Mouse (Mus musculus) stomach, embryonic 14.5 days (tissue): ENCODE data around the gene Eng. TPM values are rescaled to one million over a fixed set of nuclear protein-coding genes. Genes with fewer than 3 reads are reported as not detected.
A peak's percentile ranks its signal among the peaks of the same experiment; 100 is the strongest.

Experiments used
- ATAC-seq: fragments of 200-750 bp; cut with Nextera tagmentation; 2 replicates; pipeline ENCODE4 v1.8.0; 2017; ENCODE audit warnings: low read depth, moderate TSS enrichment; ENCODE audit not compliant: insufficient number of reproducible peaks, insufficient read depth, low FRiP score
- H3K27ac ChIP-seq: fragments of 300-500 bp; sonication (generic); 2 replicates; pipeline ENCODE4 v1.5.1; 2014; ENCODE audit warnings: mild to moderate bottlenecking, low read length, moderate library complexity, mixed read lengths
- H3K27me3 ChIP-seq: fragments of 300-500 bp; sonication (generic); 2 replicates; pipeline ENCODE4 v1.6.1; 2014; ENCODE audit warnings: low read length, control low read depth, mixed read lengths; ENCODE audit not compliant: control insufficient read depth, insufficient read depth
- H3K36me3 ChIP-seq: fragments of 300-500 bp; sonication (generic); 2 replicates; pipeline ENCODE4 v1.6.1; 2014; ENCODE audit warnings: mild to moderate bottlenecking, control low read depth, low read length, moderate library complexity, mixed read lengths; ENCODE audit not compliant: control insufficient read depth, insufficient read depth
- H3K4me1 ChIP-seq: fragments of 300-500 bp; sonication (generic); 2 replicates; pipeline ENCODE4 v1.6.1; 2014; ENCODE audit warnings: low read length, control low read depth, mixed read lengths; ENCODE audit not compliant: control insufficient read depth, insufficient read depth
- H3K4me2 ChIP-seq: fragments of 300-500 bp; sonication (generic); replicated peaks from 2 replicates; pipeline ENCODE4 v1.6.1; 2014; ENCODE audit warnings: low read depth, low read length, control low read depth
- H3K4me3 ChIP-seq: fragments of 300-500 bp; sonication (generic); 2 replicates; pipeline ENCODE4 v1.5.1; 2014; ENCODE audit warnings: low read depth, low read length, control low read depth
- H3K9ac ChIP-seq: fragments of 300-500 bp; sonication (generic); replicated peaks from 2 replicates; pipeline ENCODE4 v1.6.1; 2014; ENCODE audit warnings: low read depth, mild to moderate bottlenecking, control low read depth, low read length, moderate library complexity, mixed read lengths
- H3K9me3 ChIP-seq: fragments of 300-500 bp; sonication (generic); 2 replicates; pipeline ENCODE4 v1.6.1; 2016; ENCODE audit warnings: low read depth, low read length, control low read depth; ENCODE audit not compliant: control insufficient read depth
- WGBS: fragments of 180-500 bp; shearing (Covaris S2); extraction: QIAGEN DNeasy Blood & Tissue Kit; methylation state at CpG from one replicate; pipeline ENCODE4 v1.1.7; 2014; 5-methylcytosine and 5-hydroxymethylcytosine counted together
- polyA plus RNA-seq: library from polyadenylated mRNA; unstranded; fragments of >200 nt; fragmentation: Nextera tagmentation; extraction: Ambion mirVana; gene quantifications from 2 replicates; pipeline ENCODE4 v1.2.1, GENCODE M21; 2014

Eng gene
- polyA plus RNA-seq, 1 experiment from 2014 or later, result 49.1 TPM

DNA sequence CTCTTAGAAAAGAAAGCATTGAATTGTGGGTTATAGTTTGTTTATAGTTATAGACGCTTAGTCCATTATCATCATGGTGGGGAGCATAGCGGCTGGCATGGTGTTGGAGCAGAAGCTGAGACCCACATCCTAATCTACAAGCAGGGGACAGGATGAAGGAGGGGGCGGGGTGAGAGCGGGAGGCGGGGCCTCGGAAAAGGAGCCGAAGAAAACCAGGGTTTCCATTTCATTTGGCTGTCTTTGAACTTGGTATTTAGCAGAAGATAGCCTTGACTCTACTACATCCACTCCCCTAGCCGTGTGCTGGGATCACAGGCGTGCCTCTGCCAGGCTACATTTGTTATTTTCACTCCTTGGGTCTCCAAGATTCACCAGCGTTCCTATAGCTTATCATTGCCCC is 41.8 kb upstream of the Eng start:
- no peaks in the 10 kb centered on the region for H3K9me3 ChIP-seq
- no peaks in the 10 kb centered on the region for H3K27me3 ChIP-seq
- H3K4me2 ChIP-seq, result no peak overlapping the region
- WGBS, result 34% methylated on average over 10 of the region's 10 CpGs
- no peak for ATAC-seq
- H3K36me3 ChIP-seq, result no peaks in the 10 kb centered on the region
- H3K4me1 ChIP-seq, result peaks cover 15% of the 10 kb centered on the region; the same call in 1 of the 2 replicates
- H3K27ac ChIP-seq, result no peak overlapping the region
- H3K9ac ChIP-seq, result no peak overlapping the region
- no peak overlapping the region for H3K4me3 ChIP-seq

DNA sequence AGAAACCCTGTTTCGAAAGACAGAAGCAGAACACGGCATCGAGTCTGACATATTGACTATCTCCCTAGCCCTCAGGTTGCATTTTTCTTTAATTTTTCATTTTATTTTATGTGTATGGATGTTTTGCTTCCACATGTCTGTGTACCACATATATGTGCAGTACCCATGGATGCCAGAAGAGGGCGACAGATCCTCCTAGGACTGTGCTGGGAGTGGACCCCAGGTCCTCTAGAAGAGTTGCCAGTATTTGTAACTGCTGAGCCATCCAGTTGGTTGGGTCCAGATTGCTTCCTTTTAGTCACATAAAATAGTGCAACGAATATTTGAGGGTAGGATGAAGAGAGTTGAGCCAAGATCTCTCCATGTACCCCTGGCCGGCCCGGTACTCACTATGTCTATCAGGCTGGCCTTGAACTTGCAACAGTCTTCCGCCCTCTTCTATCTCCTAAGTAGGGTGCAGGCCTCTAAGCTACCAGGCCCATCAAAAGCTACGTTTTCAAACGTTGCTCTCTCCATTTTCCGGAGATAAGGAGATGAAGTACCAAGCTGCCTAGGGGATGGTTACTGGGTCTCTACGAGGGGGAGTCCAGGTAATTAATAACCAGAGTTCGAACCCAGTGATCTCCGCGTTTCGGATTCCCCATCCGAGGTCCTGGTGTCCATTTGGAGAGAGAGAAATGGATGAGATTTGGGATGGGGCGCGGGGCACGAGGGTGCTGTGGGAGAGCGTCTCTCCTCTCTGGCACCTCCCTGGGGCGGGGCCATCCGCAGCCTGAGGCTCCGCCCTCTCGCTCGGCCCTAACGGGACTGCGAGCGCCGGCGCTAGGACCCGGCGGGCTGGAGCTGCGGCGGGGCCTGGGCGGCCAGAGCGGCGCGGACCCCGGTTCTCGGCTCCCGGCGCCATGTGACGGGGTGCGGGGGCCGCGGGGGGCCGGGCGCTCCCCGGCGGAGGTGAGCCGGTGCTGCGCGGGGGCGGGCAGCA is 39.9 kb upstream of the Eng start:
- ATAC-seq, result peak; percentile 76; the same call in 1 of the 2 replicates

DNA sequence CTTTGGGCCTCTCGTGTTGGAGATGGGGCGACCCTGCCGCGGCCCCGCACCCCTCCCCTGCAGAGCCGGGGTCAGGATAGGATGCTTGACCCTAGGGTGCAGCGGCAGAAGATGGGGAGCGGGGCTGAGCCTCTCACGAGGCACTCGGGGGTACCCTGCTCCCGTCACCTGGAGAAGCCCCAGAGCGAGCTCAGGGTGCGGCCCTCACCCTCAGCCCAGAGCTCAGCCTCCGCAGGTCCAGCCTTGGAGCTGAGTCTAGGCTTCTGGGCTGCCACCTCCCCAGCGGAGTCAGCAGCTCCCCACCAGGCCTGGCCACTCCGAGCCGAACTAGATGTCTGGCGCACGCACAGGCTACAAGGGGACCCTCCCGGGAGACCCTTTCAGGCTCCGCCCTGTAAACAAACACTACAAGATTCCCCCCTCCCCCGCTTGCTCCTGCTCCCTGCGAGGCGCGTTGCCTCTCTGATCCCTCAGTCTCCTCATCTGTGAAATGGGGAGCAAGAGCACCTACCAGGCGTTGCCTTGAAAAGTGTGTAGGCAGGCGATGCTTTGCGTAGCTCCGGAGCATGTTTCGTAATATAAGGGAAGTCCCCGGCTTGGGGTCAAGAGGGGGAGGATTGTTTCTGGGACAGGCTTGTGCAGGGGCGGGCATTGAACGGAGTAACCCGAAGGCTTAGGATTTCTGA is 39.0 kb upstream of the Eng start:
- WGBS, result 5% methylated on average over 33 of the region's 34 CpGs
- ATAC-seq, result peak; percentile 21; the same call in 1 of the 2 replicates
- Histone ChIP-seq H3K4me1 (peaks cover 23% of the 10 kb centered on the region; the same call in 1 of the 2 replicates), H3K27ac (peak overlapping the region; percentile 28; the same call in 1 of the 2 replicates), H3K9me3 (no peaks in the 10 kb centered on the region), H3K4me2 (peak overlapping the region; percentile 87), H3K36me3 (no peaks in the 10 kb centered on the region), H3K27me3 (no peaks in the 10 kb centered on the region), H3K4me3 (peak overlapping the region; percentile 80), H3K9ac (peak overlapping the region; percentile 61)

More for the DNA sequence above, 39.9 kb upstream of the Eng start:
- no peaks in the 10 kb centered on the region for H3K9me3 ChIP-seq
- peak overlapping the region; percentile 80 for H3K4me3 ChIP-seq
- H3K27ac ChIP-seq, result peak overlapping the region; percentile 28; the same call in 1 of the 2 replicates
- H3K27me3 ChIP-seq, result no peaks in the 10 kb centered on the region
- H3K9ac ChIP-seq, result peak overlapping the region; percentile 61
- peak overlapping the region; percentile 87 for H3K4me2 ChIP-seq
- 12% methylated on average over 55 of the region's 55 CpGs for WGBS
- no peaks in the 10 kb centered on the region for H3K36me3 ChIP-seq
- peaks cover 24% of the 10 kb centered on the region; the same call in 1 of the 2 replicates for H3K4me1 ChIP-seq

DNA sequence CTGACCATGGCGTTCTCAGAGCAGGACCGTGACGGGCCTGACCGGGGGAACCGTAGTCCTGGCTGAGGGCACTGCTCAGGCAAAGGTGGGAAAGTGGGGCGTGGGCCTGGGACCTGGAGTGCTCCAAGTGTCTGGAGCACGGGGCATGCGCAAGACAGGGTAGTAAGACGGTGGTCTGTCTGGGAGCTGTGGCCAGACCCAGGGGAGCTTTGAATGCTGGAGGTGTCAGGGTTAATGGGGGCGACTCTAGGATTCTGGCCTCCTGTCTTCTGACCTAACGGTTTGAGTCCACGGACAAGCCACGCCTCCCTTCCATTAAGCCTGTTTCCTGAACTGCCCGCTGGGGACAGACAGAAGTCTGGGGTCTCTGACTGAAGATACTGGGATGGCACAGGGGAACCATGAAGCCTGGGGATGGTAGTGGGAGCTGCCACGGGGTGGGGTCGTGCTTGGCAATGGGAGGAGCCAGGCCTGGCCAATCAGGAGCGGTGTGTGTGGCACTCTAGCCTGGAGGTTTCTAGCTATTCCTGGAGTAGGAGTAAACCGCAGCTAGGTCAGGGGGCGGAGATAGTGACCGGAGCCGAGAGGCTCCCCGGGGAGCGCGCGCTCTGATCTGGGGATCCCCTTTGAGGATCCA is 38.1 kb upstream of the Eng start:
- H3K9me3 ChIP-seq, result no peaks in the 10 kb centered on the region
- peak; percentile 44 for ATAC-seq
- peak overlapping the region; percentile 28; the same call in 1 of the 2 replicates for H3K27ac ChIP-seq
- H3K27me3 ChIP-seq, result no peaks in the 10 kb centered on the region
- peak overlapping the region; percentile 80 for H3K4me3 ChIP-seq
- no peaks in the 10 kb centered on the region for H3K36me3 ChIP-seq
- WGBS, result 6% methylated on average over 25 of the region's 25 CpGs
- H3K9ac ChIP-seq, result no peak overlapping the region
- H3K4me2 ChIP-seq, result peak overlapping the region; percentile 87
- H3K4me1 ChIP-seq, result peaks cover 20% of the 10 kb centered on the region; the same call in 1 of the 2 replicates

DNA sequence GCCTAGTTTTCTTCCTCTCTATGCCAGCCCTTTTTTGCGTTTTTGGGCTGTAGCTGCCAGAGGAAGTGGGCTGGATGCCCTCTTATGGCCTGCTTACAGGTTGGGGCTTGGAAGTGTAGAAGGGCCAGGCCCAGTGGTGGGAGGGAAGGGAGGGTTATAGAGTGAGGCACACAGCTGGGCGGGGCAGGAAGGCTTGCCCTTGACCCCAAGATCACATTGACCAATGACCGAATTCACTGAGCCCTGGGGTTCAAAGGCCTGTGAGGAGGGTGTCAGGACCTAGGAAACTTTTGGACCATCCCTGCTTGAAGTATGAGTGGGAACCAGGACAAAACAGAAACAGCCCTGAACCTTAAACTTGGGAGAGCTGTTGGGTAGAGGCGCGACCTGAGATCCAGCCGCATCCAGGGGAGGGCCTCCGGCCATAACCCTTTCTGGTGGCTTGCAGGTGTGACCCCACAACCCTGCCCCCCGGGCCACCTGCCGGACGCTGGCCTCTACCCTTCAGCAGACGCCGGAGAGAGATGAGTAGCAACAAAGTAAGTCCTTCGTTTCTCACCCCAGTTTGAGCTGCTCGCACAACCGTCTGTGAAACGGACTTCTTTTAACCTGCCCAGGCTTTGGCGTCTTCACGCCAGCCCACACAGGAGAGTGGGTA is 37.5 kb upstream of the Eng start:
- H3K9ac ChIP-seq, result no peak overlapping the region
- WGBS, result 53% methylated on average over 18 of the region's 18 CpGs

DNA sequence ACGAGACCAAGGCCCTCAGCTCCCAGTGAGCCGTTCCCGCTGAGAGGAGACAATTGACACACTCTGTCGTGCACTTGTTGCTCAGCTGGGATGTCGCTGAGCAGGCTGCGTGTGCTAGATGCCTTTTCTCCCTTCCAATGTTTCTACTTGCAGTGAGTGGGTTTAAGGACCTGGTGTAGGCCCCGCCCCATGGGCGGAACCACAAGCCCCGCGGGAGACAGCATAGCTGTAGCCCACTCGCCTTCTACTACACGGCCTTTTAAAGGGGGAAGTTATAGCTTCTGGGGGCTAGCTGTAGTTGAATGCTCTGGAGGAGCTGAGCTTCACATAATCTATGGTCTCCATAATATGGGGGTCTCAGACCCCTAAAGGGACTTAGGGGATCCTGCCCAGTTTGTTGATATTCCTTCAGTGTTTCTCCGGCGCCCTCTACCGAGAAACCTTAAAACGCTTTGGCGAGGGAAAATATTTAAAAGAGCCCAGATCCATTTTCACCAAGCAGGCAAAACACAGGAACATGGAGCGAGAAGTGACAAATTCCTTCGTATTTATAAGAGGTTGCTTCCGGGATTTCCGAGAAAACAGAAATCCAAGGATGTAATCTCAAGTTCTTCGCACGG is 35.7 kb upstream of the Eng start:
- Histone ChIP-seq H3K9me3 (no peaks in the 10 kb centered on the region), H3K27ac (peak overlapping the region; percentile 39; the same call in 1 of the 2 replicates), H3K4me2 (peak overlapping the region; percentile 50), H3K4me3 (peak overlapping the region; percentile 32), H3K9ac (no peak overlapping the region), H3K36me3 (no peaks in the 10 kb centered on the region; the same call in 1 of the 2 replicates), H3K27me3 (no peaks in the 10 kb centered on the region), H3K4me1 (peaks cover 20% of the 10 kb centered on the region; the same call in 1 of the 2 replicates)
- ATAC-seq, result no peak
- 13% methylated on average over 23 of the region's 23 CpGs for WGBS

More for the DNA sequence above, 37.5 kb upstream of the Eng start:
- Histone ChIP-seq H3K36me3 (no peaks in the 10 kb centered on the region), H3K4me3 (peak overlapping the region; percentile 80), H3K9me3 (no peaks in the 10 kb centered on the region), H3K4me1 (peaks cover 20% of the 10 kb centered on the region; the same call in 1 of the 2 replicates), H3K4me2 (peak overlapping the region; percentile 87), H3K27ac (peak overlapping the region; percentile 28; the same call in 1 of the 2 replicates), H3K27me3 (no peaks in the 10 kb centered on the region)
- ATAC-seq, result no peak

DNA sequence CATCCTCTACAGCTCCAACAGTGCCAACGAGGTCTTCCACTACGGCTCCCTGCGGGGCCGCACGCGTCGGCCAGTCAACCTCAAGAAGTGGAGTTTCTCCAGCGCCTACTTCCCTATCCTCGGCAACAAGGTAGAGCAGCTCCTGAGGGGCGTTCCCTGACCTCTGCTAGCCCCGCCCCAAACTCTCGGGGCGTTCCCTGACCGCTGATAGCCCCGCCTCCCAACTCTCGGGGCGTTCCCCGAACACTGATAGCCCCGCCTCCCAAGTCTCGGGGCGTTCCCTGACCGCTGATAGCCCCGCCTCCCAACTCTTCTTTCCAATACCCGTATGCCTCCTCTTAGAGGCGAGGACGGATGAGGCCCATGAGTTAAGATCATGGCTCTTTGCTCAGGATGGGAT is 34.1 kb upstream of the Eng start:
- H3K4me2 ChIP-seq, result no peak overlapping the region
- H3K4me3 ChIP-seq, result no peak overlapping the region
- H3K4me1 ChIP-seq, result peaks cover 20% of the 10 kb centered on the region; the same call in 1 of the 2 replicates
- H3K9me3 ChIP-seq, result no peaks in the 10 kb centered on the region
- 71% methylated on average over 26 of the region's 26 CpGs for WGBS
- ATAC-seq, result no peak
- H3K9ac ChIP-seq, result no peak overlapping the region
- no peak overlapping the region for H3K27ac ChIP-seq
- H3K27me3 ChIP-seq, result no peaks in the 10 kb centered on the region
- H3K36me3 ChIP-seq, result no peaks in the 10 kb centered on the region; the same call in 1 of the 2 replicates
